In genomic region chr19:29523701-29524100, GRCm38 (mm10) we compare ENCODE assay signal across 7 mouse cellular contexts. TPM values are rescaled to one million over a fixed set of nuclear protein-coding genes. Genes with fewer than 3 reads are reported as not detected.
A peak's percentile ranks its signal among the peaks of the same experiment; 100 is the strongest.
DNase-seq lines count a peak whose midpoint lies in the region; ATAC-seq and TF ChIP-seq lines count a peak whose summit lies in the region.

No protein-coding gene starts in this region.

- H3K4me3 ChIP-seq in spleen, adult 2 months (ENCODE audit: extremely low read depth, insufficient read depth, insufficient read length): peak overlapping the region; percentile 100
- H3K4me3 ChIP-seq in forebrain, embryonic 11.5 days (ENCODE audit: low read depth, low read length): peak overlapping the region; percentile 89
- H3K4me3 ChIP-seq in liver, embryonic 11.5 days (ENCODE audit: low read depth, low read length): peak overlapping the region; percentile 93

- H3K9ac ChIP-seq in forebrain, embryonic 11.5 days (ENCODE audit: low read length): peak overlapping the region; percentile 87
- peak overlapping the region; percentile 96 for H3K9ac ChIP-seq in liver, embryonic 11.5 days (ENCODE audit: low read depth, low read length)

- WGBS in spleen, adult 2 months: 40% methylated on average over 5 of the region's 5 CpGs
- 47% methylated on average over 5 of the region's 5 CpGs for WGBS in forebrain, embryonic 11.5 days
- 39% methylated on average over 5 of the region's 5 CpGs for WGBS in liver, embryonic 11.5 days

- H3K4me2 ChIP-seq in forebrain, embryonic 11.5 days (ENCODE audit: low read depth, low read length, severe bottlenecking): peak overlapping the region; percentile 74
- peak overlapping the region; percentile 68 for H3K4me2 ChIP-seq in liver, embryonic 11.5 days

- no peaks in the 10 kb centered on the region for H3K36me3 ChIP-seq in spleen, adult 2 months (ENCODE audit: control insufficient read depth, insufficient read depth, low read length)
- H3K36me3 ChIP-seq in forebrain, embryonic 11.5 days (ENCODE audit: control insufficient read depth, insufficient read depth, low read length): no peaks in the 10 kb centered on the region
- no peaks in the 10 kb centered on the region for H3K36me3 ChIP-seq in liver, embryonic 11.5 days (ENCODE audit: control insufficient read depth, insufficient read depth, low read length)

- no peaks in the 10 kb centered on the region for H3K9me3 ChIP-seq in forebrain, embryonic 11.5 days (ENCODE audit: control insufficient read depth, low read length)
- no peaks in the 10 kb centered on the region for H3K9me3 ChIP-seq in liver, embryonic 11.5 days (ENCODE audit: control insufficient read depth, low read length)

- H3K27ac ChIP-seq in spleen, adult 2 months (ENCODE audit: insufficient read depth, low read length): no peak overlapping the region
- H3K27ac ChIP-seq in forebrain, embryonic 11.5 days (ENCODE audit: low read depth, low read length): no peak overlapping the region
- no peak overlapping the region; the same call in 1 of the 2 replicates for H3K27ac ChIP-seq in liver, embryonic 11.5 days (ENCODE audit: low read depth, low read length)

- peaks cover 4% of the 10 kb centered on the region for H3K4me1 ChIP-seq in spleen, adult 2 months (ENCODE audit: control insufficient read depth, insufficient read depth, insufficient read length)
- H3K4me1 ChIP-seq in forebrain, embryonic 11.5 days (replicated peaks; ENCODE audit: control insufficient read depth, insufficient read depth, low read length): no peaks in the 10 kb centered on the region; the same call in 1 of the 2 replicates
- H3K4me1 ChIP-seq in liver, embryonic 11.5 days (replicated peaks; ENCODE audit: control insufficient read depth, insufficient read depth, low read length): no peaks in the 10 kb centered on the region

- H3K27me3 ChIP-seq in spleen, adult 2 months (ENCODE audit: control insufficient read depth, insufficient read depth, low read length): no peaks in the 10 kb centered on the region; the same call in 1 of the 2 replicates
- no peaks in the 10 kb centered on the region for H3K27me3 ChIP-seq in forebrain, embryonic 11.5 days (ENCODE audit: control insufficient read depth, insufficient read depth, low read length)
- H3K27me3 ChIP-seq in liver, embryonic 11.5 days (replicated peaks; ENCODE audit: control insufficient read depth, insufficient read depth, low read length): no peaks in the 10 kb centered on the region

- no peak for TF ChIP-seq CTCF in spleen, adult 2 months (IDR thresholded peaks at IDR 0.05; ENCODE audit: extremely low read depth, insufficient read depth, insufficient read length, insufficient replicate concordance)

- TF ChIP-seq POLR2A in spleen, adult 2 months (IDR thresholded peaks at IDR 0.05; ENCODE audit: low read depth, low read length): no peak

- no peak for ATAC-seq in forebrain, embryonic 11.5 days (replicated peaks; ENCODE audit: low FRiP score)
- no peak for ATAC-seq in liver, embryonic 11.5 days (replicated peaks; ENCODE audit: low FRiP score)
- ATAC-seq in monocyte, adult 5-6 weeks (replicated peaks; ENCODE audit: insufficient number of reproducible peaks, low FRiP score, low TSS enrichment, poor library complexity, severe bottlenecking): no peak

- no peak for DNase-seq in spleen, adult 2 months (ENCODE audit: low read depth in 1 of 2, low spot score in 2 of 2)
- DNase-seq in spleen, adult 12 weeks (ENCODE audit: low spot score): no peak
- no peak for DNase-seq in forebrain, embryonic 11.5 days (ENCODE audit: low spot score)
- DNase-seq in liver, embryonic 11.5 days (ENCODE audit: low spot score): no peak
- DNase-seq in adipocyte (ENCODE audit: low spot score): no peak
- no peak for DNase-seq in thymus, postnatal 10 days (ENCODE audit: low spot score in 2 of 2)

RNA-seq across cellular contexts. Expression of gene Ric1, which starts 1.6 kb away (rescaled TPM):
- 6.7 and 8.4 TPM in 2 replicates for polyA plus RNA-seq in spleen, adult 2 months (2012; rRNA removed)
- 11.8 and 13.5 TPM in 2 replicates for polyA plus RNA-seq in forebrain, embryonic 11.5 days (2014; fragmentation: Nextera tagmentation; extraction: Ambion mirVana)
- polyA plus RNA-seq in liver, embryonic 11.5 days (2014; fragmentation: Nextera tagmentation; extraction: Ambion mirVana): 7.6 and 8.0 TPM in 2 replicates
- total RNA-seq in monocyte, adult 5-6 weeks (2017): 58.8 to 70.8 TPM (median 64.9 TPM) in 3 replicates
